In genomic region chr15:80969371-80969770, GRCm38 (mm10) we compare ENCODE assay signal across 35 mouse cellular contexts.
"Had no signal": no experiment of that assay in that cellular context is flagged by ENCODE, and none has a peak within 500 bp of the region (broad histone marks: within the 10 kb centered on the region; RNA-seq: fewer than 3 reads in every experiment).

No protein-coding gene starts in this region.

- H3K27me3 ChIP-seq: heart, embryonic 12.5 days; heart, embryonic 13.5 days; heart, embryonic 15.5 days; hindbrain, embryonic 12.5 days; hindbrain, embryonic 13.5 days; hindbrain, embryonic 15.5 days; intestine, embryonic 15.5 days; kidney, embryonic 15.5 days had no signal

- H3K4me2 ChIP-seq: heart, embryonic 11.5 days; heart, embryonic 12.5 days; heart, embryonic 13.5 days; heart, embryonic 15.5 days; hindbrain, embryonic 12.5 days; hindbrain, embryonic 13.5 days; hindbrain, embryonic 14.5 days; hindbrain, embryonic 15.5 days; intestine, embryonic 15.5 days; kidney, embryonic 15.5 days had no signal

- DNase-seq: heart, postnatal 10 days; heart, postnatal 14 days; heart, postnatal 36 days; heart, postnatal 4 days; kidney, adult 11 months; kidney, adult 18-20 months; kidney, adult 2 months; kidney, adult 8-10 months; kidney, adult 9 months; kidney, postnatal 10 days; kidney, postnatal 14 days; kidney, postnatal 25 days; kidney, postnatal 36 days; kidney, postnatal 4 days; layer of hippocampus, adult 9-11 months; layer of hippocampus, postnatal 36 days had no signal

- H3K9me3 ChIP-seq: heart, embryonic 10.5 days; heart, embryonic 12.5 days; heart, embryonic 13.5 days; heart, embryonic 15.5 days; hindbrain, embryonic 10.5 days; hindbrain, embryonic 12.5 days; hindbrain, embryonic 13.5 days; hindbrain, embryonic 15.5 days; intestine, embryonic 15.5 days; kidney, embryonic 15.5 days had no signal

- ATAC-seq: hindbrain, embryonic 16.5 days; hindbrain, postnatal 0 days; inflammation-experienced regulatory T-cells, adult 6 months; intestine, embryonic 15.5 days; intestine, embryonic 16.5 days; intestine, postnatal 0 days had no signal

- H3K4me3 ChIP-seq: heart, embryonic 10.5 days; heart, embryonic 12.5 days; heart, embryonic 13.5 days; heart, embryonic 15.5 days; hindbrain, embryonic 10.5 days; hindbrain, embryonic 12.5 days; hindbrain, embryonic 13.5 days; hindbrain, embryonic 15.5 days; intestine, embryonic 15.5 days; kidney, embryonic 15.5 days; layer of hippocampus, adult 2 months had no signal

- H3K27ac ChIP-seq: heart, embryonic 10.5 days; heart, embryonic 13.5 days; heart, embryonic 15.5 days; hindbrain, embryonic 10.5 days; hindbrain, embryonic 12.5 days; hindbrain, embryonic 13.5 days; hindbrain, embryonic 14.5 days; hindbrain, embryonic 15.5 days; hindbrain, postnatal 0 days; intestine, embryonic 15.5 days; kidney, embryonic 15.5 days; kidney, postnatal 0 days; layer of hippocampus, adult 2 months had no signal

- H3K4me1 ChIP-seq: heart, embryonic 15.5 days; hindbrain, embryonic 10.5 days; hindbrain, embryonic 12.5 days; hindbrain, embryonic 13.5 days; hindbrain, embryonic 15.5 days; intestine, embryonic 15.5 days; kidney, embryonic 15.5 days had no signal

- H3K9ac ChIP-seq: heart, embryonic 12.5 days; heart, embryonic 13.5 days; heart, embryonic 15.5 days; hindbrain, embryonic 12.5 days; hindbrain, embryonic 13.5 days; hindbrain, embryonic 14.5 days; hindbrain, embryonic 15.5 days; intestine, embryonic 15.5 days; kidney, embryonic 15.5 days had no signal
